Mouse (Mus musculus): ENCODE results near the gene Hmx2.
A peak's percentile ranks its signal among the peaks of the same experiment; 100 is the strongest.

Hmx2 gene

GRCm38 (mm10) chr7:131556541-131557271, 8.1 kb downstream of the Hmx2 start:
- DNase-seq (ENCODE audit: low read depth, low spot score), result no peak

GRCm38 (mm10) chr7:131557751-131558150, 9.2 kb downstream of the Hmx2 start:
- DNase-seq (ENCODE audit: low read depth, low spot score), result no peak

GRCm38 (mm10) chr7:131559986-131560696, 11.6 kb downstream of the Hmx2 start, which contains the start of gene Bub3:
Gene Bub3 (plus strand): TSS chr7:131560222.
- peak; percentile 94 for DNase-seq (ENCODE audit: low read depth, low spot score)

- DNase-seq (ENCODE audit: low read depth, low spot score), result no peak
Observed at GRCm38 (mm10) chr7:131560697-131561042, 12.1 kb downstream of the Hmx2 start.

- no peak for DNase-seq (ENCODE audit: low read depth, low spot score)
Observed at GRCm38 (mm10) chr7:131575246-131575645, 26.7 kb downstream of the Hmx2 start.

GRCm38 (mm10) chr7:131582178-131582577, 33.6 kb downstream of the Hmx2 start:
- no peak for DNase-seq (ENCODE audit: low read depth, low spot score)

GRCm38 (mm10) chr7:131585551-131585950, 37.0 kb downstream of the Hmx2 start:
- no peak for DNase-seq (ENCODE audit: low read depth, low spot score)

GRCm38 (mm10) chr7:131597779-131598482, 49.4 kb downstream of the Hmx2 start:
- DNase-seq (ENCODE audit: low read depth, low spot score), result no peak

GRCm38 (mm10) chr7:131598483-131598824, 49.9 kb downstream of the Hmx2 start:
- DNase-seq (ENCODE audit: low read depth, low spot score), result no peak

GRCm38 (mm10) chr7:131602106-131602505, 53.5 kb downstream of the Hmx2 start:
- DNase-seq (ENCODE audit: low read depth, low spot score), result no peak

GRCm38 (mm10) chr7:131603186-131603585, 54.6 kb downstream of the Hmx2 start:
- no peak for DNase-seq (ENCODE audit: low read depth, low spot score)

- no peak for DNase-seq (ENCODE audit: low read depth, low spot score)
Observed at GRCm38 (mm10) chr7:131604946-131605345, 56.4 kb downstream of the Hmx2 start.

- no peak for DNase-seq (ENCODE audit: low read depth, low spot score)
Observed at GRCm38 (mm10) chr7:131605481-131605880, 56.9 kb downstream of the Hmx2 start.

All from skeletal muscle tissue, adult 2 months (tissue).